Mouse (Mus musculus) spleen, adult 2 months (tissue): Measurements from ENCODE around the gene Tmem256.

Source experiments
- CTCF ChIP-seq: fragments of 200-500 bp; IDR thresholded peaks from 2 replicates; pipeline ENCODE4 v1.5.1; 2011; ENCODE audit warnings: mild to moderate bottlenecking, inconsistent platforms; ENCODE audit not compliant: insufficient read depth, insufficient read length, insufficient replicate concordance; ENCODE audit errors: extremely low read depth
- POLR2A ChIP-seq: fragments of 200-500 bp; IDR thresholded peaks from 2 replicates; pipeline ENCODE4 v1.6.1; 2011; ENCODE audit warnings: low read depth, low read length, inconsistent platforms

GRCm38 (mm10) chr11:69803786-69804651 lies 34.3 kb upstream of the Tmem256 start:
- TF ChIP-seq CTCF (peak; percentile 70; the same call in 1 of the 2 replicates), POLR2A (no peak)
